Mouse (Mus musculus) cerebellum, adult 9-10 months (tissue): Measurements from ENCODE around the gene Bloc1s4.
A peak's percentile ranks its signal among the peaks of the same experiment; 100 is the strongest.

Experiments
- DNase-seq: peaks from one replicate; pipeline ENCODE4 v3.0.0; 2022

Bloc1s4 gene

DNA sequence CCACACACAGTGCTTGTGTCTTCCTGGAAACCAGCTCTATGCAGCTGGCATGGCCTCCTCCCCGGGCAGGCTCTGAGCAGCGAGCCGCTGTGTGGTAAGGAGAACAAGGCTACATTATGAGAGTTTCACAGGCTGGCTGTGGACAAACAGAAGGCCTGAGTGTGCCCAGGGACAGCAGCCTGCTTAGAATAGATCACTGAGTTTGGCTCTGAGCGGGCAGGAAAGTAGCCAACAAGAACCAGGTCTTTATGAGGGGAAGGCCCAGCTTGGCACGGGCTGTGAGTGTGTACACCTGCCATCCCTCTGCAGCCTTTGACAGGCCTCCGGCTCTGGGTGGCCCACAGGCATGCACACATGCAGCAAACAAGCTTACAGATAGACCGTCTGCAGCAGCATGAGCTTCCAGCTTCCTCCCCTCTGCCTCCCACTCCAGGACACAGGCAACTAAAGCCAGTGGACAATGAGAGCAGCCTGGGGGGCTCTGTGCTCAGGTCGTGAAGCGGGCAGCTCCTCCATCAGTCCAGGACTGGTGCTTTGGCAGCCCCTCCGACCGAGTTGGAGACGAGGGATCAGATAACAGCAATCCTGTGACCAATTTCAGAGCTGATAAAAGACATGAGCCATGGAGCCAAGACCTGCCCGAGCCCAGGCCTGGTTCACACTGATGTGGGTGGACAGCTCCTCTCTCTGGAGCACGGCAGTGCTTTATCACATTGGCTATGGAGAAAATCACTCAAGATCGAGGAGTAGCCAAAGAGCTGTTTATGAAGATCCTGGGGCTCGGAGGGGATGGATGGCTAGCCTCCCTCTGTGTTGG, 9.4 kb downstream of the Bloc1s4 start:
- peak; percentile 95 for DNase-seq

DNA sequence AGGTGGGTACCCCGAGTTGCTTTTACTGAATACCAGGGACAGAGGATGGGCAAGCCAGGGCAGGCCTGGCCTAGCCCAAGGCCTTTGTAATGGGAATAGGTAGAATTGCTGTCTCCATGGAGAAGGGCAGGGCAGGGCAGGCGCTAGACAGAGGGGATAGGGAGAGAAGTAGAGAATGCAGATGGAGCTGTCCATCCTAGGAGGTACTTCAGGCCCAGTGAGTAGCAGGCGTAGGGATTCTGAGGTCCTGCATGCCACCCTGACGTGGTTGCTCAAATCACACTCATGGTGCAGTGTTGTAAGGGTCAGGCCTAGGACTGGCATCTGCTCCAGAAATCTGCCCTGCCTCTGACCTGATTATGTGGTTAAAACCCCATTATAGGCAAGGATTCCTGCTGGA, 10.7 kb downstream of the Bloc1s4 start:
- no peak for DNase-seq

- DNase-seq, result no peak
These were observed 12.4 kb downstream of the Bloc1s4 start for GRCm38 (mm10) chr5:36736009-36736408.

DNA sequence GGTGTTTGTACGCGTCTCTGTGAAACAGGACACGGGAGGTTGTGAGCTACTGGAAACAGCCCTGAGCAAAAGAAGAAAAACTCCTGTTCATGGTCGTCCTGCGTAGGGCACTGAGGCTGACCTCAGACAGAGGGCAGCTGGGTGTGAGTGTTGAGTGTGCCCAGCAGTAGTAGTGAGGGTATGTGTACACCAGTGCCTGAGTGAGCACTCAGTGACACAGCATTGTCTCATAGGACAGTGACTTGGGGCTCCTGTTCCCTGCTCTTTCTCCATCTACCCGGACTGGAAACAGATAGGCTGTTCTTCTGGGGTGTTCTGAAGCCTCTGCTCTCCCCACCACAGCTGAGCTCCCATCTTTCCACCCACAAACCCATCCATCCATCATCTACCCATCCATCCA, 13.3 kb downstream of the Bloc1s4 start:
- no peak for DNase-seq

DNA sequence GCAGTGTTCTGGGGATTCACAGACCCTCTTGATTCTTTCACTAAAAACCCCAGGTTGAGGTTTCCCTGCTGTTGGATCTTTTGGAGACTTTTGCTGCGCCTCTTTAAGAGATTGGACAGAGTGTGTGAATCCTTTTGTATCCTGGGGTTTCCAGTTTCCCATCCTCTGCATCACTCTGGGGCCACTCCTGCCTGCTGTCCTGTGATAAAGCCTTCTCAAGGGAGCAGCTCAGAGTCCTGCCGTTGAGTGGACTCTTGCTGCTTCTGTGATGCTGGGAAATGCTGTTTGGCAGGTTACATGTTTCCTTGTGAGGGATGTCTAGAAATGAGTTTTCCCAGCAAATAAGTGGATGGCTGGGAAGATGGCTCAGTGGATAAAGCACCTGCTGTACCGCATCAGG, 15.0 kb downstream of the Bloc1s4 start:
- DNase-seq, result no peak

- no peak for DNase-seq
These were observed 16.4 kb downstream of the Bloc1s4 start for GRCm38 (mm10) chr5:36731901-36732652.

GRCm38 (mm10) chr5:36730689-36731088, 17.8 kb downstream of the Bloc1s4 start:
- DNase-seq, result no peak

DNA sequence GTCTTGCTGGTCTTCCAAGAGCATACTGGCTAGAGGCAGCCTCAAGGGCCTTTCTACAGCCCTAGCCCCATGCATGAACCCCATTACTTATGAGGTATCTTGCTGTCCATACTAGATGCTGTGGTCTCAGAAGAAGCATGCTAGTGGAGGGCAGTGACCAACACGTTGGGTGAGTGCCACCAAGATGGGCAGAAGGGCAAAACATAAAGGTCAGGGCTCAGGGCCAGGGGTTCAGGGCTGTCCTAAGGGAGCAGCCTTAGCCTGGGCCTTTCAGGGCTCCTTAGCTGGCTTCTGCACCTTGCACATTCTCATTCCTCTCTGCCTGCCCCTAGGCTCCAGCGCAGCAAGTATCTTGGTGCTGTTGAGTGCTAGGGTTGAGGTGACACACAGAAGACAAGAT, 18.5 kb downstream of the Bloc1s4 start:
- no peak for DNase-seq

DNA sequence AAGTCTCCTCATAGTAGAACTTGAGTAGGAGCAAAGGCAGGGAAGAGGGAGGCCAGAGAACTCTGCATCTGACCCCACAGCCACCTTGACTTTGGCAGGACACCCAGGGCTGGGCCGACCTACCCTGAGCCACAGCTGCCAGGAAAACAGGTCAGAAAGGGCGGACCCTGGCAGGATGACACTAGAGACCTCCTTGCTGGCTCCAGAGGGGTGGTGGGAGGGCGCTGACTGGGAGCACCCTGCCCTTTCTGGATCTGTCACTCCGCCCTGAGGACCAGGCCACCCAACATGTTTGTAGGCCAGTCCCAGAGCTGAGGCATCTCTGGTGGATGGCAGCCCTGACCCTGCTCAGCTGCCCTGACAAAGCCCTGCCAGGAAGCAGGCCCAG, 19.4 kb downstream of the Bloc1s4 start:
- DNase-seq, result no peak

- peak; percentile 62 for DNase-seq
These were observed 19.9 kb downstream of the Bloc1s4 start for GRCm38 (mm10) chr5:36728403-36729085.

GRCm38 (mm10) chr5:36727776-36728175, 20.7 kb downstream of the Bloc1s4 start:
- DNase-seq, result peak; percentile 92

- peak; percentile 68 for DNase-seq
These were observed 21.3 kb downstream of the Bloc1s4 start for GRCm38 (mm10) chr5:36727136-36727535.

DNA sequence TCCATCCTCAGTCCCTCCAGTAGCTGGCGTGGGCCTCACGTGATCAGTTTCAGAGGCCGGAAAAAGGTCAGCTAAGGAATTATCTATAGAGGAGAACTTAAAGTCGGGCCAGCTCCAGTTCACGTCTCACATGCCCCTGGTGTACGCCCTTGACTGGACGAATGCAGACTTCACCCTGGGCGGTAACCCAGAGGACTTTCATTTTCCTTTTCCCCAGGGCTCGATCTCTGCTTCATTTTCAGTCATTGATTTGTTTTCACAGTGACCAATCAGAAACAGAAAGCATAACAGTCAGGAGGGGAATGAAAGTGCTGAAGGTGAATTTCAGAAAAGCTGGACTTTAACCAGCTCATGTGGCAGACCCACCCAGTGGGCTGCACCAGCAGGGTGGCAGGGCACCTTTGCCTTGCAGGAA, 22.1 kb downstream of the Bloc1s4 start:
- no peak for DNase-seq

DNA sequence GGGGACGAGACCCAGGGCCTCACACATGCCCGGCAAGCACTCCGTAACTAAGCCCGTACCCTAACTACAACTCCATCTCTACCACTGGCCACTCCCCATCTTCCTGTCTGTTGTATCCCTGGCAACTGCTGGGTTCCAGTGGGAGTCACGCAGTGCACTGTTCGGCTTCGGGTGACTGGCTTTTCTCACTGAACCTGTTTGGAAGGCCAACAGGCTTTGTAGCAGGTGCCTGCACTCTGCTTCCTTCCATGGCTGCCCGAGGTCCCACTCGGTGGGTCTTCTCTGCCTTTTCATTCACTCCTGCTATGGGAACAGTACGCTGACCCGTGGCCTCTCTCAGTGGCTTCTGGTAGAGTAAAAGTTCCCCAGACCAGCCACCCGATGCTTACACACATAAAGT, 22.6 kb downstream of the Bloc1s4 start:
- no peak for DNase-seq

- DNase-seq, result no peak
These were observed 24.2 kb downstream of the Bloc1s4 start for GRCm38 (mm10) chr5:36724274-36724673.

DNA sequence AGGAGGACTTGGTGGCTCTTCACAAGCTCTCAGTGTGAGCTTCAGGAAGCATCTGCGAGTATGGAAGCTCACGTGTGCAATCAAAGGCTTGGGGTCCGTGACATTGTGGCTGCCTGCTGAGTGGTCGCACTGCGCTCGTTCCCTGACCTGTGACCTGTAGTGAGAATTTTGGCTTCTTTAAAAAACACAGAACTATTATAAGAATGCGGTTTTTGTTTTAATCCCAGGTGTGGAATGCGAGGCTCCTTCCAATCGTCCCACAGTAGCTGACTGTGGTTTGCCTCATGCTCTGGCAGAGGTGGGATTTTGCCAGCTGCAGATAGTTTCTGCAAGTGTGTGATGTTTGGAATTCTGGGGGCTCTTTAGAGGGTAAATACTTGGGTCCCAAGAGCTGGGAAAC, 25.1 kb downstream of the Bloc1s4 start:
- DNase-seq, result no peak

GRCm38 (mm10) chr5:36722415-36722856, 26.0 kb downstream of the Bloc1s4 start:
- DNase-seq, result no peak

GRCm38 (mm10) chr5:36720710-36721375, 27.6 kb downstream of the Bloc1s4 start:
- no peak for DNase-seq

GRCm38 (mm10) chr5:36720219-36720618, 28.2 kb downstream of the Bloc1s4 start:
- DNase-seq, result no peak

GRCm38 (mm10) chr5:36719601-36720000, 28.8 kb downstream of the Bloc1s4 start:
- DNase-seq, result no peak

DNA sequence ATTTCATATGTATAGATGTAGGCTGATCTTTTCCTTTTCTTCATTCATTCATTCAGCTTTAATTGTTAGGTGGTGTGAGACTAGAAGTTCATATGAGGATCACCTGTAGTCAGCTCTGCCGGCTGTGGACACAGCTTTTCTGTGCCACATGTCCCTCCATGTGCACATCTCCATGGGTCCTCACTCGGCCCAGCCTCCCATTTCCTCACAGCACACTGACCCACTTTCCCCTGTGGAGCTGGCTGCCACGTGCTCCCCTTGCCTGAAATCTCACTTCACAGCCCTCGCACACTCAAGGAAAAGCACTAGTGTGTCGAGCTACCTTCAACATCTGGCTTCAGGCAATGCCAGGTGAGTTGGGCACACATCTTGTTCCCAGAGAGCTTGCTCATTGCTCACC, 29.3 kb downstream of the Bloc1s4 start:
- no peak for DNase-seq

GRCm38 (mm10) chr5:36717889-36718288, 30.6 kb downstream of the Bloc1s4 start:
- peak; percentile 76 for DNase-seq

DNA sequence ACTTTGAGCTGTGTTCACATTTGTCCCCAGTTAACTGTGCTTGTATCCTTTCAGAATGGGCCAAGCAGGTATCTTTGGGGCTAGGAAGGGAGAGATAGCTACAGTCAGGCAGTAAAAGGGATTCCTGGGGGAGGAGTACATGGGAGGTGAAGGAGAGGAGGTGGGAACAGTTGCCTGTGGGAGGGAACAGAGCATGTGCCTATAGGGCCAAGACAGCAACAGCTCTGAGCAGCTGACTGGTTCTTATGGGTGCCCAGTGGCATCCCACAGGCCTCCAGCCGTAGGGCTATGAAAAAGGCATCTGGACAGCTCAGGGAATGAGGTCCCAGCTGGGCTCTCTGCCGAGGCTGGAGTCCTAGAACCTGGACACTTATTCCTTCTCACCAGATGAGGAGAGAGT, 31.6 kb downstream of the Bloc1s4 start:
- no peak for DNase-seq
